Comparison of ENCODE assay signal across 8 mouse cellular contexts in the genomic region with DNA sequence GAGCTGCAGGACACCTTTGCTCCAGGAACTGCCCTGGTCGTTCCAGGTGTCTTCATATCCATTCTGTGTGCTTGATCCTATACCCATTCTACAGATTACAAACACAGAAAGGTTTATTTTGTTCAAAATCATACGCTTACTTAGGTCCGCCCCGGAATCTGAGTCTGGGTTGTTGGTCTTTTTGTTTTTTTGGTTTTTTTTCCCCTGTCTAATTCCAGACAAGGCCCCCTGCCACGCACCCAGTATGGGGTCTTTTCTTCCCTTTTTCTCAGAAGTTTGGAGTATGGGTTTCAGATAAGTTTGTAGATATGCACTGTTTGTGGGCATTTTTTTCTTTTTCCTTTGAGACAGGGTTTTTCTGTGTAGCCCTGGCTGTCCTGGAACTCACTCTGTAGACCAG. TPM values are rescaled to one million over a fixed set of nuclear protein-coding genes. Genes with fewer than 3 reads are reported as not detected.
DNase-seq lines count a peak whose midpoint lies in the region; ATAC-seq and TF ChIP-seq lines count a peak whose summit lies in the region.

No protein-coding gene starts in this region.

- 7% methylated on average over 5 of the region's 5 CpGs for WGBS in lung, embryonic 15.5 days
- WGBS in intestine, postnatal 0 days = 7% methylated on average over 5 of the region's 5 CpGs
- WGBS in neural tube, embryonic 15.5 days = 4% methylated on average over 5 of the region's 5 CpGs

- DNase-seq in lung, postnatal 36 days = no peak
- DNase-seq in spleen, adult 18-20 months = no peak
- no peak for DNase-seq in left cerebral cortex, postnatal 25 days (ENCODE audit: low spot score in 2 of 2)

- H3K4me2 ChIP-seq in lung, embryonic 15.5 days = peak overlapping the region; percentile 80
- peak overlapping the region; percentile 90 for H3K4me2 ChIP-seq in intestine, postnatal 0 days (replicated peaks; ENCODE audit: low read depth)
- peak overlapping the region; percentile 75 for H3K4me2 ChIP-seq in neural tube, embryonic 15.5 days

- no peak for TF ChIP-seq POLR2A in embryonic fibroblast, embryonic 13.5 days (IDR thresholded peaks at IDR 0.05; ENCODE audit: low read depth, low read length)

- H3K27ac ChIP-seq in lung, embryonic 15.5 days = peak overlapping the region; percentile 91
- peak overlapping the region; percentile 15; the same call in 1 of the 2 replicates for H3K27ac ChIP-seq in embryonic fibroblast, embryonic 13.5 days (ENCODE audit: insufficient read depth, low read length)
- H3K27ac ChIP-seq in intestine, postnatal 0 days (ENCODE audit: low read depth, low read length) = peak overlapping the region; percentile 85
- H3K27ac ChIP-seq in neural tube, embryonic 15.5 days (replicated peaks) = peak overlapping the region; percentile 87

- H3K9ac ChIP-seq in lung, embryonic 15.5 days = peak overlapping the region; percentile 76
- H3K9ac ChIP-seq in intestine, postnatal 0 days (ENCODE audit: low read depth, low read length) = peak overlapping the region; percentile 50; the same call in 1 of the 2 replicates
- H3K9ac ChIP-seq in neural tube, embryonic 15.5 days (replicated peaks) = peak overlapping the region; percentile 76

- H3K4me3 ChIP-seq in lung, embryonic 15.5 days = peak overlapping the region; percentile 79
- H3K4me3 ChIP-seq in embryonic fibroblast, embryonic 13.5 days (ENCODE audit: insufficient read depth, low read length) = peak overlapping the region; percentile 73
- H3K4me3 ChIP-seq in intestine, postnatal 0 days (ENCODE audit: low read depth, low read length) = peak overlapping the region; percentile 71
- H3K4me3 ChIP-seq in neural tube, embryonic 15.5 days (replicated peaks) = peak overlapping the region; percentile 70

- peaks cover 19% of the 10 kb centered on the region for H3K4me1 ChIP-seq in lung, embryonic 15.5 days
- H3K4me1 ChIP-seq in embryonic fibroblast, embryonic 13.5 days (ENCODE audit: control insufficient read depth, insufficient read depth, low read length) = no peaks in the 10 kb centered on the region
- H3K4me1 ChIP-seq in intestine, postnatal 0 days (replicated peaks; ENCODE audit: control insufficient read depth, insufficient read depth, low read length) = no peaks in the 10 kb centered on the region
- peaks cover 27% of the 10 kb centered on the region for H3K4me1 ChIP-seq in neural tube, embryonic 15.5 days

- no peaks in the 10 kb centered on the region for H3K9me3 ChIP-seq in lung, embryonic 15.5 days
- H3K9me3 ChIP-seq in intestine, postnatal 0 days (ENCODE audit: control insufficient read depth) = no peaks in the 10 kb centered on the region
- no peaks in the 10 kb centered on the region for H3K9me3 ChIP-seq in neural tube, embryonic 15.5 days (replicated peaks)

- no peak for TF ChIP-seq CTCF in embryonic fibroblast, embryonic 13.5 days (IDR thresholded peaks at IDR 0.05; ENCODE audit: borderline replicate concordance, insufficient read depth, low read length)
- TF ChIP-seq CTCF in intestine, postnatal 0 days (IDR thresholded peaks at IDR 0.05; ENCODE audit: low read depth) = no peak

- no peaks in the 10 kb centered on the region for H3K27me3 ChIP-seq in lung, embryonic 15.5 days
- H3K27me3 ChIP-seq in intestine, postnatal 0 days (replicated peaks; ENCODE audit: control insufficient read depth, insufficient read depth, low read length) = no peaks in the 10 kb centered on the region
- no peaks in the 10 kb centered on the region for H3K27me3 ChIP-seq in neural tube, embryonic 15.5 days (replicated peaks)

- ATAC-seq in lung, embryonic 15.5 days (ENCODE audit: borderline replicate concordance, extremely low read depth, low FRiP score, low TSS enrichment) = no peak; the same call in 1 of the 2 replicates
- no peak for ATAC-seq in intestine, postnatal 0 days
- 0 out of 2 replicates have a peak, but pooled peaks have one; percentile 11 for ATAC-seq in neural tube, embryonic 15.5 days (ENCODE audit: low FRiP score)
- ATAC-seq in megakaryocyte progenitor cell, adult 5-6 weeks (replicated peaks; ENCODE audit: poor library complexity) = no peak

- peaks cover 16% of the 10 kb centered on the region for H3K36me3 ChIP-seq in lung, embryonic 15.5 days
- peaks cover 7% of the 10 kb centered on the region; the same call in 1 of the 2 replicates for H3K36me3 ChIP-seq in intestine, postnatal 0 days (ENCODE audit: control insufficient read depth, insufficient read depth)
- peaks cover 25% of the 10 kb centered on the region for H3K36me3 ChIP-seq in neural tube, embryonic 15.5 days

- intact Hi-C loops in left cerebral cortex, postnatal 25 days (cut with DNase I) = loop anchor here (1.0 kb wide), 1 partner anchor 19 kb away; a partner anchor contains a TSS

RNA-seq across cellular contexts. Expression of a gene that starts 0.7 kb away (rescaled TPM):
- 72.4 and 74.9 TPM in 2 replicates for polyA plus RNA-seq in lung, embryonic 15.5 days (2015; fragmentation: Nextera tagmentation; extraction: Ambion mirVana)
- polyA plus RNA-seq in embryonic fibroblast, embryonic 13.5 days (2011; ENCODE audit: insufficient read length, low read depth, missing spikeins) = 50.6 and 57.2 TPM in 2 replicates
- polyA plus RNA-seq in intestine, postnatal 0 days (2015; fragmentation: Nextera tagmentation; extraction: Ambion mirVana) = 15.1 and 15.9 TPM in 2 replicates
- polyA plus RNA-seq in neural tube, embryonic 15.5 days (2015; fragmentation: Nextera tagmentation; extraction: Ambion mirVana) = 133 and 152 TPM in 2 replicates
- 10 to 100 TPM; 68.4 to 73.7 TPM for total RNA-seq in left cerebral cortex, postnatal 25 days (2021)
- total RNA-seq in megakaryocyte progenitor cell, adult 5-6 weeks (2015) = 31.8 and 41.0 TPM in 2 replicates
- 42.1 and 48.5 TPM in 2 replicates for total RNA-seq in megakaryocyte progenitor cell, adult 5-6 weeks (2017)

RNA-seq across cellular contexts. Expression of a gene that starts 1.2 kb away (rescaled TPM):
- polyA plus RNA-seq in lung, embryonic 15.5 days (2015; fragmentation: Nextera tagmentation; extraction: Ambion mirVana) = 70.5 and 70.7 TPM in 2 replicates
- 16.7 and 19.1 TPM in 2 replicates for polyA plus RNA-seq in embryonic fibroblast, embryonic 13.5 days (2011; ENCODE audit: insufficient read length, low read depth, missing spikeins)
- 34.1 and 37.3 TPM in 2 replicates for polyA plus RNA-seq in intestine, postnatal 0 days (2015; fragmentation: Nextera tagmentation; extraction: Ambion mirVana)
- 45.7 and 51.5 TPM in 2 replicates for polyA plus RNA-seq in neural tube, embryonic 15.5 days (2015; fragmentation: Nextera tagmentation; extraction: Ambion mirVana)
- total RNA-seq in left cerebral cortex, postnatal 25 days (2021) = 10 to 100 TPM; 24.9 to 25.8 TPM
- 50.4 and 61.9 TPM in 2 replicates for total RNA-seq in megakaryocyte progenitor cell, adult 5-6 weeks (2015)
- total RNA-seq in megakaryocyte progenitor cell, adult 5-6 weeks (2017) = 45.8 and 47.5 TPM in 2 replicates

RNA-seq across cellular contexts. Expression of a gene that starts 18.7 kb away (rescaled TPM):
- 211 and 224 TPM in 2 replicates for polyA plus RNA-seq in lung, embryonic 15.5 days (2015; fragmentation: Nextera tagmentation; extraction: Ambion mirVana)
- polyA plus RNA-seq in embryonic fibroblast, embryonic 13.5 days (2011; ENCODE audit: insufficient read length, low read depth, missing spikeins) = 138 and 165 TPM in 2 replicates
- polyA plus RNA-seq in intestine, postnatal 0 days (2015; fragmentation: Nextera tagmentation; extraction: Ambion mirVana) = 333 and 338 TPM in 2 replicates
- 309 and 343 TPM in 2 replicates for polyA plus RNA-seq in neural tube, embryonic 15.5 days (2015; fragmentation: Nextera tagmentation; extraction: Ambion mirVana)
- 100 to 1,000 TPM; 189 to 208 TPM for total RNA-seq in left cerebral cortex, postnatal 25 days (2021)
- total RNA-seq in megakaryocyte progenitor cell, adult 5-6 weeks (2015) = 129 and 137 TPM in 2 replicates
- total RNA-seq in megakaryocyte progenitor cell, adult 5-6 weeks (2017) = 93.9 and 96.9 TPM in 2 replicates

RNA-seq across cellular contexts. Expression of a gene that starts 18.8 kb away (rescaled TPM):
- polyA plus RNA-seq in lung, embryonic 15.5 days (2015; fragmentation: Nextera tagmentation; extraction: Ambion mirVana) = 152 and 160 TPM in 2 replicates
- polyA plus RNA-seq in embryonic fibroblast, embryonic 13.5 days (2011; ENCODE audit: insufficient read length, low read depth, missing spikeins) = 275 and 314 TPM in 2 replicates
- 166 and 171 TPM in 2 replicates for polyA plus RNA-seq in intestine, postnatal 0 days (2015; fragmentation: Nextera tagmentation; extraction: Ambion mirVana)
- 163 and 167 TPM in 2 replicates for polyA plus RNA-seq in neural tube, embryonic 15.5 days (2015; fragmentation: Nextera tagmentation; extraction: Ambion mirVana)
- total RNA-seq in left cerebral cortex, postnatal 25 days (2021) = 100 to 1,000 TPM; 225 to 243 TPM
- total RNA-seq in megakaryocyte progenitor cell, adult 5-6 weeks (2015) = 285 TPM in 2 replicates
- 1,035 and 1,085 TPM in 2 replicates for total RNA-seq in megakaryocyte progenitor cell, adult 5-6 weeks (2017)

RNA-seq across cellular contexts. Expression of a gene that starts 18.8 kb away (rescaled TPM):
- polyA plus RNA-seq in lung, embryonic 15.5 days (2015; fragmentation: Nextera tagmentation; extraction: Ambion mirVana) = 7.7 and 9.2 TPM in 2 replicates
- 4.0 and 4.4 TPM in 2 replicates for polyA plus RNA-seq in embryonic fibroblast, embryonic 13.5 days (2011; ENCODE audit: insufficient read length, low read depth, missing spikeins)
- polyA plus RNA-seq in intestine, postnatal 0 days (2015; fragmentation: Nextera tagmentation; extraction: Ambion mirVana) = 4.6 and 4.9 TPM in 2 replicates
- 19.1 and 22.1 TPM in 2 replicates for polyA plus RNA-seq in neural tube, embryonic 15.5 days (2015; fragmentation: Nextera tagmentation; extraction: Ambion mirVana)
- 1 to 10 TPM; 2.8 to 3.4 TPM for total RNA-seq in left cerebral cortex, postnatal 25 days (2021)
- total RNA-seq in megakaryocyte progenitor cell, adult 5-6 weeks (2015) = 4.3 and 4.4 TPM in 2 replicates
- 4.8 and 7.5 TPM in 2 replicates for total RNA-seq in megakaryocyte progenitor cell, adult 5-6 weeks (2017)

Comparison
In these comparisons a context has a peak if more than half of its experiments do, and no peak if none do; other contexts are left out.
1. H3K27ac ChIP-seq: peak in every context shown above with its lines; median percentile 91 in lung, embryonic 15.5 days; 87 in neural tube, embryonic 15.5 days; 85 in intestine, postnatal 0 days; 15 in embryonic fibroblast, embryonic 13.5 days.